Mouse (Mus musculus) urinary bladder, adult 2 months (tissue): ENCODE results near the gene Ppara. TPM values are rescaled to one million over a fixed set of nuclear protein-coding genes. Genes with fewer than 3 reads are reported as not detected.

ENCODE experiments used
- polyA plus RNA-seq: library from polyadenylated mRNA; depleted of rRNA; stranded (reverse); fragments of >200 nt; gene quantifications from 2 replicates; pipeline ENCODE4 v1.2.3, GENCODE M21; 2012; rRNA removed

Gene Ppara
- polyA plus RNA-seq, 1 experiment = 7.8 TPM

Other genes starting within 250 kb of the Ppara start
- not detected in 2 replicates for gene 7530416G11Rik, start 231.8 kb upstream of the Ppara start, polyA plus RNA-seq
- gene Wnt7b, start 152.5 kb upstream of the Ppara start, polyA plus RNA-seq = 15.3 and 15.9 TPM in 2 replicates
- gene Cdpf1, start 76.7 kb downstream of the Ppara start, polyA plus RNA-seq = 29.2 and 37.6 TPM in 2 replicates
- 0.45 and 0.56 TPM in 2 replicates for gene Pkdrej, start 86.8 kb downstream of the Ppara start, polyA plus RNA-seq
- 19.7 and 27.5 TPM in 2 replicates for gene Ttc38, start 97.3 kb downstream of the Ppara start, polyA plus RNA-seq
- gene Gtse1, start 124.8 kb downstream of the Ppara start, polyA plus RNA-seq = 6.7 and 7.2 TPM in 2 replicates
- gene Trmu, start 144.3 kb downstream of the Ppara start, polyA plus RNA-seq = 34.5 and 40.4 TPM in 2 replicates